Mouse (Mus musculus) Muller cell, postnatal 12 days (primary cell): ENCODE data around the gene Nle1.

Experiments used
- DNase-seq: peaks from one replicate; pipeline ENCODE4 v3.0.0-alpha.2; 2015; ENCODE audit errors: inconsistent ontology term

Gene Nle1

GRCm38 (mm10) chr11:82914711-82915352 lies 6.6 kb upstream of the Nle1 start:
- DNase-seq = peak; percentile 61

GRCm38 (mm10) chr11:82910679-82911389 lies 2.6 kb upstream of the Nle1 start:
- DNase-seq = no peak

GRCm38 (mm10) chr11:82910250-82910649 lies 2.0 kb upstream of the Nle1 start, which contains the start of gene Unc45b:
Unc45b (plus strand) TSS chr11:82910550.
- no peak for DNase-seq

- no peak for DNase-seq
Observed at GRCm38 (mm10) chr11:82908608-82908989, 388 bp upstream of the Nle1 start.

- DNase-seq = no peak
Observed at GRCm38 (mm10) chr11:82905816-82906215, 2.4 kb downstream of the Nle1 start.

GRCm38 (mm10) chr11:82904952-82905351 lies 3.3 kb downstream of the Nle1 start:
- DNase-seq = no peak

- no peak for DNase-seq
Observed at GRCm38 (mm10) chr11:82901606-82902310, 6.5 kb downstream of the Nle1 start.

- DNase-seq = no peak
Observed at GRCm38 (mm10) chr11:82899720-82900119, 8.5 kb downstream of the Nle1 start.

GRCm38 (mm10) chr11:82897478-82897877 lies 10.7 kb downstream of the Nle1 start:
- no peak for DNase-seq

- DNase-seq = no peak
Observed at GRCm38 (mm10) chr11:82891936-82892335, 16.3 kb downstream of the Nle1 start, which contains the start of gene Fndc8. Fndc8 (plus strand) TSS chr11:82892124.

GRCm38 (mm10) chr11:82890342-82890762 lies 17.9 kb downstream of the Nle1 start, which contains the start of gene Rad51d:
Rad51d (minus strand) TSS chr11:82890614.
- peak; percentile 97 for DNase-seq

- peak; percentile 25 for DNase-seq
Observed at GRCm38 (mm10) chr11:82889524-82890341, 18.5 kb downstream of the Nle1 start.

GRCm38 (mm10) chr11:82888491-82888946 lies 19.7 kb downstream of the Nle1 start:
- DNase-seq = peak; percentile 68

- no peak for DNase-seq
Observed at GRCm38 (mm10) chr11:82886559-82886958, 21.7 kb downstream of the Nle1 start.

- no peak for DNase-seq
Observed at GRCm38 (mm10) chr11:82883180-82883579, 25.0 kb downstream of the Nle1 start.

GRCm38 (mm10) chr11:82877726-82878344 lies 30.4 kb downstream of the Nle1 start:
- DNase-seq = no peak

- DNase-seq = no peak
Observed at GRCm38 (mm10) chr11:82875631-82876030, 32.6 kb downstream of the Nle1 start.

- DNase-seq = no peak
Observed at GRCm38 (mm10) chr11:82874924-82875323, 33.3 kb downstream of the Nle1 start.

GRCm38 (mm10) chr11:82871031-82871446 lies 37.2 kb downstream of the Nle1 start, which contains the start of gene Rffl:
Rffl (minus strand) TSS chr11:82871210.
- peak; percentile 94 for DNase-seq

GRCm38 (mm10) chr11:82870173-82871030 lies 37.8 kb downstream of the Nle1 start:
- peak; percentile 71 for DNase-seq
